Mouse (Mus musculus) heart, embryonic 11.5 days (tissue): ENCODE measurements around the gene 1700080O16Rik. TPM values are rescaled to one million over a fixed set of nuclear protein-coding genes. Genes with fewer than 3 reads are reported as not detected.

ENCODE experiments used
- ATAC-seq: fragments of 200-750 bp; cut with Nextera tagmentation; replicated peaks from 2 replicates; pipeline ENCODE4 v1.8.0; 2017; ENCODE audit warnings: moderate library complexity; ENCODE audit not compliant: insufficient number of reproducible peaks, low FRiP score, low TSS enrichment
- H3K27ac ChIP-seq: fragments of 300-500 bp; sonication (generic); 2 replicates; pipeline ENCODE4 v1.5.1; 2014; ENCODE audit warnings: mild to moderate bottlenecking, low read depth, low read length
- H3K27me3 ChIP-seq: fragments of 300-500 bp; sonication (generic); 2 replicates; pipeline ENCODE4 v1.6.1; 2014; ENCODE audit warnings: mild to moderate bottlenecking, low read length, mixed read lengths; ENCODE audit not compliant: control insufficient read depth, insufficient read depth
- H3K36me3 ChIP-seq: fragments of 300-500 bp; sonication (generic); 2 replicates; pipeline ENCODE4 v1.6.1; 2014; ENCODE audit warnings: mild to moderate bottlenecking, low read length, moderate library complexity, mixed read lengths; ENCODE audit not compliant: control insufficient read depth, insufficient read depth
- H3K4me1 ChIP-seq: fragments of 300-500 bp; sonication (generic); 2 replicates; pipeline ENCODE4 v1.6.1; 2014; ENCODE audit warnings: low read length; ENCODE audit not compliant: control insufficient read depth, insufficient read depth
- H3K4me2 ChIP-seq: fragments of 300-500 bp; sonication (generic); 2 replicates; pipeline ENCODE4 v1.6.1; 2014; ENCODE audit warnings: mild to moderate bottlenecking, moderate library complexity
- H3K4me3 ChIP-seq: fragments of 300-500 bp; sonication (generic); 2 replicates; pipeline ENCODE4 v1.5.1; 2014; ENCODE audit warnings: low read depth, low read length
- H3K9ac ChIP-seq: fragments of 300-500 bp; sonication (generic); 2 replicates; pipeline ENCODE4 v1.6.1; 2014; ENCODE audit warnings: mild to moderate bottlenecking, low read depth, low read length, moderate library complexity
- H3K9me3 ChIP-seq: fragments of 300-500 bp; sonication (generic); replicated peaks from 2 replicates; pipeline ENCODE4 v1.6.1; 2016; ENCODE audit warnings: low read length; ENCODE audit not compliant: control insufficient read depth
- WGBS: fragments of 180-500 bp; shearing (Covaris S2); extraction: QIAGEN DNeasy Blood & Tissue Kit; methylation state at CpG from one replicate; pipeline ENCODE4 v1.1.7; 2014; ENCODE audit not compliant: insufficient replicate concordance; 5-methylcytosine and 5-hydroxymethylcytosine counted together
- polyA plus RNA-seq: library from polyadenylated mRNA; unstranded; fragments of >200 nt; fragmentation: Nextera tagmentation; extraction: Ambion mirVana; gene quantifications from 2 replicates; pipeline ENCODE4 v1.2.1, GENCODE M21; 2014

Gene 1700080O16Rik
- polyA plus RNA-seq = not detected in 2 replicates

DNA sequence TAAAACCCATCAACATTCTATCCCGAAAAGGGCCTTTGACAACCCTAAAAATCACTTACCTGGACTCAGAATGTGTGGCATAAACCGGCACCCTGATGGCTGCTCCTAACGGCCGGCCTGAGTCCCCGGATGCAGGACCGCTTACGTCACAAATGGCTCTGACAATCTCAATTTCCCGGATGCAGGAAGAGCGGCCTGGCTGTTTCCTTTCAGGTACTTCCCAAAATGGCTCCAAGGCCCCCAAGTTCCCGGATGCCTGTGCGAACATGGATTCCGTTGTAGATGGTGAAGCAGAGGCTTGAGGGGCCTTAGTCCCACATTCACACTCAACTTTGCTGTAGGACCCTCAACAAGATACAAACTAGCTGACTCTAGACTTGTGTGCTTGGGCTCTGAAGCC lies at the start of gene 1700080O16Rik:
Gene 1700080O16Rik (minus strand): TSS at position 101 of the 400 bp plus-strand sequence.
- Histone ChIP-seq H3K9me3 (no peaks in the 10 kb centered on the region), H3K4me2 (no peak within 1 kb of the TSS), H3K36me3 (no peaks in the 10 kb centered on the region), H3K27ac (no peak within 1 kb of the TSS), H3K9ac (no peak within 1 kb of the TSS), H3K4me1 (no peaks in the 10 kb centered on the region), H3K27me3 (no peaks in the 10 kb centered on the region), H3K4me3 (no peak within 1 kb of the TSS)
- WGBS = 86% methylated on average over 12 of the region's 12 CpGs
- no peak for ATAC-seq

DNA sequence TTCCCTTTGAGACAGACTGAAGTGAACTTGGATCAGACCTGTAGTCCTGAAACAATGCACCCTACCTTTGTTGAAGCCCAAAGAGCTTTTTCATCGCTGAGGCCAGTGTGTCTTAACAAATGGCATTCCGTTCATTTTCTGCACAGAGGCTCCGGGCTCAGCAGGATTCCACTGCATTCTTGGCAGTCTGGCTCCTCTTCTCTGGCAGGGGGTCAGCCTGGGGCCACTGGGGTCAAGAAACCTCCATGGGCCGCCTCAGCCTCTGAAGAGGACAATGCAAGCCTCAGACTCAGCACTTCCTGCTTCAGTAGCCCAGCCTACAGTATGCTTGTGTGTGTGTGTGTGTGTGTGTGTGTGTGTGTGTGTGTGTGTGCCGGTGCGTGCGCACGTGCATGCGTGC lies 45.1 kb upstream of the 1700080O16Rik start:
- 55% methylated on average over 9 of the region's 9 CpGs for WGBS
- Histone ChIP-seq H3K4me3 (no peak overlapping the region), H3K27me3 (no peaks in the 10 kb centered on the region), H3K4me1 (no peaks in the 10 kb centered on the region), H3K4me2 (no peak overlapping the region), H3K9me3 (no peaks in the 10 kb centered on the region), H3K9ac (no peak overlapping the region), H3K36me3 (no peaks in the 10 kb centered on the region), H3K27ac (no peak overlapping the region)
- ATAC-seq = no peak

DNA sequence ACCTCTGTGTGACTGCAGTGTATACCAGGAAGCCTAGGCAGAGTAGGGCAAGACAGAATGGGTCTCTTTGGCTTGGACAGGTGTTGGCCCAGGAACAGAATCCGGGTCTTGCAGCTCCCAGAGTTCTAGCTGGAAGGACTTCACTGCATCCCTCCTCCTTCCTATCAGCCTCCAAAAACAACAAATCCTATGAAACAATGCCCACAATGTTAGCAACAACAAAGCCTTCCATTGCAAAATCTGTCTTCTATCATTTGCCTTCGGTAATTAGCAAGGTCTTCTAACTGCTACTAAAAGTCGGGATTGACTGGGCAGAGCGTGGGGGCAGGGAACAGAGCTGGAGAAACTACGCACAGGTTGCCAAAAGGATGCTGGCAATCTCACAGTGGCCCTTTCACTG lies 27.5 kb upstream of the 1700080O16Rik start:
- Histone ChIP-seq H3K4me1 (no peaks in the 10 kb centered on the region), H3K4me3 (no peak overlapping the region), H3K27me3 (no peaks in the 10 kb centered on the region), H3K9me3 (no peaks in the 10 kb centered on the region), H3K27ac (no peak overlapping the region), H3K4me2 (no peak overlapping the region), H3K36me3 (no peaks in the 10 kb centered on the region), H3K9ac (no peak overlapping the region)
- ATAC-seq = no peak
- WGBS = 66% methylated on average over 5 of the region's 5 CpGs

DNA sequence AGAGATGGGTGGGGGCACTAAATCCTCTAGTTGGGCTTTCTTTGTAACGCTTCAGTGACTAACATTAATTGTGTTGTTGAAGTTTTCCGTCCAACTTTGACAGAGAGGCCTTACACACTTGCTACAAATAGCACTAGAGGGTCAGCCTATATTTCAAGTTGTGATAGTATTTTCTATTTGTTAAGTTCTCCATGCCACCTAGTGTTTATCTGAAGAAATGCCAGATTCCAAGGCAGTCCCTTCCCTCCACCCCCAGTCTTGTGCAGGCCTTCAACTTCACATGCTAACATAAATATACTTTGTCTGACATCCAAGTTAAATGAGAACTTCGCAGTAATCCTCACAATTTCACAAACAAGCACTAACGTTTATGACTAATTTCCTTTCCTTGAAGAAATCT lies 26.9 kb upstream of the 1700080O16Rik start:
- 76% methylated on average over 4 of the region's 4 CpGs for WGBS
- H3K4me2 ChIP-seq = no peak overlapping the region
- no peak overlapping the region for H3K4me3 ChIP-seq
- H3K27ac ChIP-seq = no peak overlapping the region
- ATAC-seq = no peak
- no peaks in the 10 kb centered on the region for H3K9me3 ChIP-seq
- no peaks in the 10 kb centered on the region for H3K36me3 ChIP-seq
- no peaks in the 10 kb centered on the region for H3K4me1 ChIP-seq
- no peak overlapping the region for H3K9ac ChIP-seq
- H3K27me3 ChIP-seq = no peaks in the 10 kb centered on the region

DNA sequence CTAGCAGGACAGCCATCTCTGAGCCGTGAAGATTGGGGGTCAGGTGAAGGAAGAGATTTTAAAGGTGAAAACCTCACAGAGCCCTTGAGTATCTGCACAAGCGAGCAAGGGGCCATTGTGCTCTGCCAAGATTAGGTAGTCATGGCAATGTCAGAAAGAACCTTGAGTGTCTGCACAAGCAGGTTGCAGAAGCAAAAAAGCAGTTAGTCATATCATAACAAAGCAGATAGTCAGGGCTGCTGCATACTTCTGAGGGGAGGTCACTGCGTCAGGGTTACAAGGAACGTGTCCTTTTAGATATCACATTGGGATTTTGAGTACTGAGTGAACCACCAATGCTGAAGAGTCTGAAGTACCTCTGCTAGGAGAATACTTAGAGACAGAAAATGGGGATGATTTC lies 3.8 kb upstream of the 1700080O16Rik start:
- no peaks in the 10 kb centered on the region for H3K27me3 ChIP-seq
- H3K4me2 ChIP-seq = no peak overlapping the region
- no peaks in the 10 kb centered on the region for H3K4me1 ChIP-seq
- no peak overlapping the region for H3K27ac ChIP-seq
- 40% methylated on average over 4 of the region's 4 CpGs for WGBS
- ATAC-seq = no peak
- H3K9me3 ChIP-seq = no peaks in the 10 kb centered on the region
- no peak overlapping the region for H3K9ac ChIP-seq
- no peaks in the 10 kb centered on the region for H3K36me3 ChIP-seq
- no peak overlapping the region for H3K4me3 ChIP-seq

DNA sequence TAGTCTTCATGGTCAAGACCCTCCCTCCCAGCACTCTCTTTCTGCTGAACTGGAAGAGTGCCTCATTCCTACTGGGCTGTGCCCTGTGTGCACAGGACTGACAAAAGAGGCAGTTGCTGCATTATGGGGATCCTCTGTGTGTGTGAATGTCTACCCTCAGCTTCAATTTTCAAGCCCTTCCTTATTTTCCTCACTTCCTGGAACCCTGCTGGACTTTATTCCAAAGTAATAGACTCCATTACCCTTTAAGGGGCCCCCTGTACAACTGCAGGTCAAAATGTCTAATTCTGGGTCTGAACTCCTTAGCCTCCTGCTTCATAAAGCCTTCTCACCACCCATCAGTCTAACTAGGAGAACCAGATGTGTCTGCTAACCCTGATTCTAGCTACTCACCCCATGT lies 2.0 kb upstream of the 1700080O16Rik start:
- Histone ChIP-seq H3K27me3 (no peaks in the 10 kb centered on the region), H3K4me2 (no peak overlapping the region), H3K36me3 (no peaks in the 10 kb centered on the region), H3K9ac (no peak overlapping the region), H3K4me3 (no peak overlapping the region), H3K4me1 (no peaks in the 10 kb centered on the region), H3K9me3 (no peaks in the 10 kb centered on the region), H3K27ac (no peak overlapping the region)
- ATAC-seq = no peak

DNA sequence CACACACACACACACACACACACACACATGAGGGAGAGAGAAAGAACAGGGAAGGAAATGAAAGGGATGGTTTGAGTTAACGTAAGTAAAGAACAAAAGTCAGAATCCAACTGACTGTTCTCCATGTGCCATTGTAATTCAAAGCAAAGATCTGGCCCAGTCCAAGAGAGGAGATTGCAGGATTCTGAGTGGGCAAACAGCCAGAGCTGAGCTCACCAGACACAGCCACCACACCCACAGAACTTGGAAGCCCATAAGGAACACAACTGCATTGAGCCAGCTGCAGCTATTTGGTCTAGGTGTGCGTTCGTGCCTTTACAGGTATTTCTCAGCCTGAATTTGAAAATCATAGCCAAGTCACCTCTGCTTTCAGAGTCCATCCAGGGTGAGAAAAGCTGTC lies 24.5 kb downstream of the 1700080O16Rik start:
- no peaks in the 10 kb centered on the region for H3K36me3 ChIP-seq
- no peak overlapping the region for H3K27ac ChIP-seq
- no peaks in the 10 kb centered on the region for H3K27me3 ChIP-seq
- no peak for ATAC-seq
- no peak overlapping the region for H3K4me2 ChIP-seq
- H3K9me3 ChIP-seq = no peaks in the 10 kb centered on the region
- no peak overlapping the region for H3K9ac ChIP-seq
- 78% methylated on average over 3 of the region's 3 CpGs for WGBS
- H3K4me3 ChIP-seq = no peak overlapping the region
- H3K4me1 ChIP-seq = no peaks in the 10 kb centered on the region

DNA sequence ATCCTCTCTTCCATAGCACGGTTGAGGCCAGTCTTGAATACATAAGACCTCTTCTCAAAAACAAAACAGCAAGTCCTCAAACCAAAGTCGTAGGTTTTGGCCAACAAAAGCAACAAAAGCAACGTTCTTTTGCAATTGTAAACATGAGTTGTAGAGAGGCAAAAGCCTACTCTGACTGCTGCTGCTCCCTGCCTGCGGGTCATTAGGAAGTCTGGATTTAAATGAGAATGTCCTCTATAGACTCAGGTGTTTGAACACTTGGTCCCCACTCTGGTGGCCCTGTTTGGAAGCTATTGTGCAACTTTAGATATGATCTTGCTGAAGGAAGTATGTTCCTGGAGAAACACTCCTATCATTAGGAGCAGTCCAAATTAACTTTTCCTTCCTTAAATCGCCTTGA lies 34.5 kb downstream of the 1700080O16Rik start:
- H3K4me1 ChIP-seq = no peaks in the 10 kb centered on the region
- H3K27me3 ChIP-seq = no peaks in the 10 kb centered on the region
- H3K4me3 ChIP-seq = no peak overlapping the region
- no peaks in the 10 kb centered on the region for H3K9me3 ChIP-seq
- no peak for ATAC-seq
- no peak overlapping the region for H3K4me2 ChIP-seq
- H3K9ac ChIP-seq = no peak overlapping the region
- H3K36me3 ChIP-seq = no peaks in the 10 kb centered on the region
- no peak overlapping the region for H3K27ac ChIP-seq
- WGBS = 64% methylated on average over 5 of the region's 5 CpGs

DNA sequence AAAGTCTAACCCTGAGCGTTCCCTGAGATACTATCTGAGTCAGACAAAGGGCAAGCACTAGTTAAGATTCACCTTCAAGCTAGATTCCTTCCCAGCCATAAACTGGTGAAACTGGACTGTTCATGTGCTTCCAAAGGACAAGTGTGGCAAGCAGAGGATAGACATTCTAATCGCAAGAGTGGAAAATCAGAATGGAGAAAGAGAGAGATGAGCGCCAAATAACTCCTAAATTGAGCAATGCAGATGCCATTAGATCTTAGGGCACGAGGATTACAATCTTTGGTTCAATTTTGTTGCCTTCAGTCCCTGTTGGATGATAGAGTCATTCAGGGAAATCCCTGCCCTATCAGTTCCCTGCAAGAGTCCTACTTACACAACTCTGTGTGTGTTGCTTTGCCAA lies 53.5 kb downstream of the 1700080O16Rik start:
- no peak overlapping the region for H3K27ac ChIP-seq
- H3K4me1 ChIP-seq = no peaks in the 10 kb centered on the region
- no peak overlapping the region for H3K4me2 ChIP-seq
- H3K27me3 ChIP-seq = no peaks in the 10 kb centered on the region
- H3K9ac ChIP-seq = no peak overlapping the region
- no peak for ATAC-seq
- H3K4me3 ChIP-seq = no peak overlapping the region
- no peaks in the 10 kb centered on the region for H3K36me3 ChIP-seq
- 56% methylated on average over 4 of the region's 4 CpGs for WGBS
- 0 out of 2 replicates have a peak, but pooled peaks cover 1% of the 10 kb centered on the region for H3K9me3 ChIP-seq
